Mouse (Mus musculus): ENCODE measurements around the gene Cnih1. TPM values are rescaled to one million over a fixed set of nuclear protein-coding genes. Genes with fewer than 3 reads are reported as not detected.
"Not testable (repeated sequence)": the region's sequence is repeated elsewhere in the genome, so short reads cannot be mapped to it uniquely, and the experiment has no call there.

The Cnih1 gene
- total RNA-seq, 2 experiments from 2014 or later: 9.3 to 32.5 TPM

DNA sequence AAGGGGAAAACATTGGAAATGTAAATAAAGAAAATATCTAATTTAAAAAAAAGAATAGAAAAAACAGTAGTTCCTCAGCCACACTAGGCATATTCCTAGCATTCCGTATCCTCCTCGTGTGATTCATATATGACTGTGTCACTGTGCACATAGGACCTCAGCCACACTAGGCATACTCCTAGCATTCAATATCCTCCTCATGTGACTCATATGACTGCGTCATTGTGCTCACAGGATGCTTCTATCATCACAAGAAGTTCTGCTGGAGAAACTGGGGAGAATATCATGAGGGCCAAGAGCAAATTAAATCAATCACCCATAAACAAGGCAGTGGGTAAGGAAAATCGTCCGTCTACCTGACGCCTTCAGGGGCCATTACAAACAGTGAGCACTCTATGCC is 2.5 kb upstream of the Cnih1 start:
- ATAC-seq (replicated peaks; ENCODE audit: low FRiP score, poor library complexity, severe bottlenecking): no peak

DNA sequence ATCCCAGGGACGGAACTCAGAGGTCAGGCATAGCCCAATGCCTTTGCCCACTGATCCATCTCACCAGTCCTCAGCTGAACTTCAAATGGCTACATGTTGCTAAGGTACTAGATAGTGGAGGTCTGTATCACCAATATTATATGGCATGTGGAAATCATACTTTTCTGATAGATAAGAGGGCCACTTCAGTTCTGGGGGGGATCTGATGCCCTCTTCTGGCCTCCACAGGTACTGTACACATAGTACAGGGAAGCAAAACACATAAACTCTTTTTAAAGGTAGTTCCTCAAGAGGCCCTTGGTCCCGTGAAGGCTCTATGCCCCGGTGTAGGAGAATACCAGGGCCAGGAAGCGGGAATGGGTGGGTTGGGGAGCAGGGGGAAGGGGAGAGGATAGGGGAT is 2.1 kb upstream of the Cnih1 start:
- peak; percentile 63 for ATAC-seq (replicated peaks; ENCODE audit: low FRiP score, poor library complexity, severe bottlenecking)

DNA sequence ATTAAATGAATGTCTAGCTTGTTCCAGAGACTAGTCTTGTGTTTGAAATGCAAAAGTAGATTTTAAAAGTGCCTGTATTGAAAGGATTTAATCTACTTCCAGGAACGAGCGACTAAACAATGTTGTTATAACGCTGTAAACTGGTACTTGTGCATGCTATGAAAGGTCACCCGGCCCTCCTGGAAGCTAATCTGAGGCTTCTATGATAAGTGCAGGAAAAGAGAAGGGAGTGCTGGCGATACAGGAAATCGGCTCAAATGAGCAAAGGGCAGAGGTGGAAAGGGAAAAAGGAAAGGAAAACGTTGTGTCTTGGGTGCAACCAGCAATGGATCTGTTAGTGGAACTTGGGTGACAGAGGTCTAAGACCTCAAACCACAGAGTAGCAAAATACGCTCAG is 292 bp upstream of the Cnih1 start:
- ATAC-seq (replicated peaks; ENCODE audit: low FRiP score, poor library complexity, severe bottlenecking): peak; percentile 40; the same call in 1 of the 2 replicates

- ATAC-seq (replicated peaks; ENCODE audit: low FRiP score, poor library complexity, severe bottlenecking): no peak
Observed at GRCm38 (mm10) chr14:46787454-46787786, 791 bp downstream of the Cnih1 start.

DNA sequence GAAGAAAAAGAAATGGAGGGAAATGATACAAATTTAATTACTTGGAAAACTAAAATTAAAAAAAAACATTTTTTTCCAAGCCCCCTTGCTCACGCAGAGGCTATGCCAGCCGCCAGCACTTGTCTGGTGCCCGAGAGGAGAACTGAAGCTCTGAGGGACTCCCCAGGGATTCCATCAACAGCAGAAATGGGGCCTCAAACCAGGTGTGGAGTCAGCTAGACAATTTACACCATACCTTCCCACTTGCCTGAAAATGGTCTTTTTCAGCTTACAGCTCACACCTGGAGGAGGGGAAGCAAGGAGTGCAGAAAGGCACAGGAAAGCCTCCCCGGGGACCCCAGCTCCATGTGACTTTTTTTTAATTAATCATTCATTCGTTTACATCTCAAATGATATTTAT is 3.0 kb downstream of the Cnih1 start:
- no peak for ATAC-seq (replicated peaks; ENCODE audit: low FRiP score, poor library complexity, severe bottlenecking)

DNA sequence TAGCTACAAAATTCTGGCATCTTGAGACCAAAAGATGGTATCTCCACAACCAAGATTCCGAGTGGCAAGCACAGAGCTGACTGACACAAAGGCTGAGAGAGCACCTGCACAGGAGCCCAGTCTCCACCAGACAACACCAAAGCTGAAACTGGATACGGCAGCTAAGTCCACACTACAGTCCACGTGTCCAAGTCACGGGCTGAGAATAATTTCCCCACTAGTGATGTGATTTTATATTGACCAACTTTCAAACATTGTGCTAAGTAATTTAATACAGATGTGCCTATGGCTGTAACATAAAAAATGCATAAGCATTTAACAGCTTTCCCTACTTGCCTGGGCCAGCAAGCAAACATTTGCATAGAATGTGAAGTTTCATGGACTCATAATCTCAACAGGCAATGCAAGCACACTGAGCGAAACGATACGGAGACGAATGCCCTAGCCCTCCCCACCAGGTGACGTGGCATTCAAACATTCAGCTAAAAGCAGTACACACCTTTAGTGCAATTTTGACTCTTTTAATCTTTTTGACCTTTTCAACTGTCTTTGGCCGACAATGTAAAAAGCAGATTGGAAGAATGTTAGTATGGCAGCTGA is 4.8 kb downstream of the Cnih1 start:
- ATAC-seq (replicated peaks; ENCODE audit: low FRiP score, poor library complexity, severe bottlenecking): no peak

GRCm38 (mm10) chr14:46782187-46782828 is 5.9 kb downstream of the Cnih1 start:
- ATAC-seq (replicated peaks; ENCODE audit: low FRiP score, poor library complexity, severe bottlenecking): no peak

- no peak for ATAC-seq (replicated peaks; ENCODE audit: low FRiP score, poor library complexity, severe bottlenecking)
Observed at GRCm38 (mm10) chr14:46781086-46781485, 7.1 kb downstream of the Cnih1 start.

- no peak for ATAC-seq (replicated peaks; ENCODE audit: low FRiP score, poor library complexity, severe bottlenecking)
Observed at GRCm38 (mm10) chr14:46779217-46779616, 9.0 kb downstream of the Cnih1 start.

DNA sequence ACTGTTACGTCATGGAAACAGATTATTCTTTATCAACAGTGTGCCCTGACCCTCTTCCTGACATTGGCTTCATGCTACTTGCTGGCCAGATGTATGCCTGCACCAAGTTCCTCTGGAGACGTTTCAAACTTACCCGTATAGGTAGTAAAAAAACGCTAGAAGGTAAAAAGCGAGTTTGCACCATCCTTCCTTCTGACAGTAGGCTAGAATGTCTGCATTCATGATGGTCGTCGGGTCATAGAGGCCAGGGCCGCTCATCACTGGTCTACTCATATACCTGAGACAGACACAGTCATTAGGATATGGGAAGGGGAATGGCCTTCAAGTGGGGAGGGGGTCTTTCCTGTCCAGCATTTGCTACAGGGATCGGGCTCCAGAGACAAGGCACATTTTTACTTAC is 9.5 kb downstream of the Cnih1 start:
- ATAC-seq (replicated peaks; ENCODE audit: low FRiP score, poor library complexity, severe bottlenecking): no peak

DNA sequence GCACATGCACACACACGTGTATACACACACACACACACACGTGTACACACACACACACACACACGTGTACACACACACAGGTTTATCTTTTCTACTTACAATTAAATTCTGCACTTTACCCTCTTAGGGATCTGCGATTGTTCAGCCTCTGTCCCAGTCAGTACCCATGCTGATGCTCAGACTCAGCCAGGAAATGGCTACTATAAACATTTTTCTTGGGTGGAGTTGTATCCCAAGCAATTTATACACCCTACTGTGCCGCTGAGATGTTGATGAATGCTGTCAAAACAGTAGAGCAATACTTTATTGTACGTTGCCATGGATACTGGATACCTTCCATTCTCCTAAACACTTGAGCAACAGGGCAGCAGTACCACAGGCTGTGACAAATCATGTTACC is 18.2 kb downstream of the Cnih1 start:
- no peak for ATAC-seq (replicated peaks; ENCODE audit: low FRiP score, poor library complexity, severe bottlenecking)

DNA sequence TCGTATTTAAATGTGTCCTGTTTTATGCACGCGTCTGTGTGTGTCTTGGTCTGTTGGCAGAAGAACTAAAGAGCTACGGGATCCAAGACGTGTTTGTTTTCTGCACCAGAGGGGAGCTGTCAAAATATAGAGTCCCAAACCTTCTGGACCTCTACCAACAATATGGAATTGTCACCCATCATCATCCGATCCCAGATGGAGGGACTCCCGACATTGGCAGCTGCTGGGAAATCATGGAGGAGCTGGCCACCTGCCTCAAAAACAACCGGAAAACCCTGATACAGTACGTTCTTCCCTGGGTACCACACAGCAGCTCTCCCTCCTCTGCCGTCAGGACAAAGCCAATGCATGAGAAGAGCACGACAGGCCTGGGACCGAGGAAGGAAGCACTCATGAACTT is 21.1 kb downstream of the Cnih1 start:
- no peak for ATAC-seq (replicated peaks; ENCODE audit: low FRiP score, poor library complexity, severe bottlenecking)

DNA sequence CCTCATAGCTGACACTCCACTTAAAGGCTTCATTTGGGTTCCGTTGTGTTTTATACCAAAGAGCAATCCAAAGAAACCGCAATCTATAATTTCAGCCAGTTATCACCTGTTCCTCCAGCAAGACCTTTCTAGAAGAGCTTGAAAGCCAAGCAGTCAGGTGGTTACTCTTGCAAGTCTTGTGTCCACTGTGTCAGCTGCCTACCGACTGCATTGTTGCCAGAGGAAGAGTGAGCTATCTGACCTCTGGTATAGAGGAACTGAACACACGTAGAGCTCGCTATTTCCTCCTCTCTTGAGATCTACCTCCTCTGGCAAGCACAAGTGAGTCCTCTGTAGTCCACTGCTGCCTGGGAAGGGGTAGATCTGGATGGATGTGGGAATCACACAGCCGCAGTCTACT is 27.0 kb downstream of the Cnih1 start:
- ATAC-seq (replicated peaks; ENCODE audit: low FRiP score, poor library complexity, severe bottlenecking): peak; percentile 16; the same call in 1 of the 2 replicates

DNA sequence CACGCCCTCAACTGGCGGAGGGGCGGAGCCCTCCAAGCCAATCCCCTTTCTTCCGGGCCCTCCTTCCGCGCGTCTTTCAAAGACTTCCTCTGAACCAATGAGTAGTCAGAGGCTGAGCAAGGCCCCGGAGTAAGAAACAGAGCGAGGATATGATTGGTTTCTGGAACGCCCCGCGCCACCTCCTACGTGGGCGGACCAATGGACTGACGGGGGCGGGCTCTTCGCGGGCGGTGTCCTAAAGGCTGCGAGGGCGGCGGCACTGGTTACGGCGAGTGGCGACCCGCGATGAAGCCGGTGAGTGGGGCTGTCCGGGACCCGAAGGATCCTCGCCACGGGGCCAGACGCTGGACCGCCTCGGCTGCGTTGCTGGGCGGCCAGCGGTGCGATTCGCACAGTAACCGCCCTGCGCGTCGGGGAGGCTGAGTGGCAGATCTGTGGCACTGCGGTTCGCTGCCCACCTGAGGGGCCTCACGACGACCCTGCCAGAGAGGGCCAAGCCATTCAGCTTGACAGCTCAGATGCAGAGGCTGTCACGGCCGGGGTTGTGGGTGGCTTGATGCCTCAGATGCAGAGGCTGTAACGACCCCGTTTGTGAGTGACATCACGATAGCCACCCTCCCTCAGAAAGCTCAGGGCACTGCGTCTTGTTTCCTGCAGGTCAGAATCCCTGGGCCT is 27.7 kb downstream of the Cnih1 start, which contains the start of gene Cdkn3:
TSS of gene Cdkn3 (plus strand) at position 187 of the 675 bp plus-strand sequence.
- peak; percentile 98 for ATAC-seq (replicated peaks; ENCODE audit: low FRiP score, poor library complexity, severe bottlenecking)

GRCm38 (mm10) chr14:46759970-46760354 is 28.2 kb downstream of the Cnih1 start:
- no peak; the same call in 1 of the 2 replicates for ATAC-seq (replicated peaks; ENCODE audit: low FRiP score, poor library complexity, severe bottlenecking)

- ATAC-seq (replicated peaks; ENCODE audit: low FRiP score, poor library complexity, severe bottlenecking): no peak
Observed at GRCm38 (mm10) chr14:46757736-46758135, 30.5 kb downstream of the Cnih1 start.

DNA sequence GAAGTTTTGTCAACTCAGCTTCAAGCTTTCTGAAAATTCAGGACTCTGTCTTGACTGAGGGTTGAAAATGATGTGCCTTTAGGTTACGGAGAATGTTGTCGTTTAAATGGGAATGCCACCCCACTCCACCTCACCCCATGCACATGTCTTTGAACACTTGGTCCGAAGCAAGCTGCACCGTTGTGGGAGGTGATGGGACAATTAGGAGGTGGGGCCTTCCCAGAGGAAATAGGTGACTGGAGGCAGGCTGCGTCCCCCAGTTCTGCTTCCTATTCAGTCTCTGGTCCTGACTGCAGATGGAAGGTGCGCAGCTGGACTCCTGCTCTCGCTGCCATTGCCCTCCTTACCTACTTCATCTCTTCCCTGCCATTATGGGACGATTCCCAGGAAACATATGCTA is 32.4 kb downstream of the Cnih1 start:
- no peak for ATAC-seq (replicated peaks; ENCODE audit: low FRiP score, poor library complexity, severe bottlenecking)

DNA sequence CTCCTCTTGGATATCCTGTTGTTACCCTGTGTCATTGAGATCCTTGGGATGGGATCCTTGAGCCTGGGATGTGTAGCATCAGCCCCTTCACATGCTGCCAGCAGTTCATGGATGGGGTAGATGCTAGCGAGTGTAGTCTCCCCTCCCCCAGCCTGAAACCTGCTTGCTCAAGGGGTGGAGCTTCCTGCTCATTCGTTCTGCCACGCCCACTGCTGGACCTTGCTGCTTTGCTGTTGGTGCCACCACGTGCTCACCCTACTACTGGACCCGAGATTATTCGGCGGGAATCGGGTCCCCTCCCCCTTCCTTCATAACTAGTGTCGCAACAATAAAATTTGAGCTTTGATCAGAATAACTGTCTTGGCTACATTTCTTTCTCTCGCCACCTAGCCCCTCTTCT is 33.8 kb downstream of the Cnih1 start:
- not testable (repeated sequence) for ATAC-seq (replicated peaks; ENCODE audit: low FRiP score, poor library complexity, severe bottlenecking)

- ATAC-seq (replicated peaks; ENCODE audit: low FRiP score, poor library complexity, severe bottlenecking): no peak
Observed at GRCm38 (mm10) chr14:46745413-46745812, 42.8 kb downstream of the Cnih1 start.

- ATAC-seq (replicated peaks; ENCODE audit: low FRiP score, poor library complexity, severe bottlenecking): no peak
Observed at GRCm38 (mm10) chr14:46742674-46743073, 45.5 kb downstream of the Cnih1 start.

- not testable (repeated sequence) for ATAC-seq (replicated peaks; ENCODE audit: low FRiP score, poor library complexity, severe bottlenecking)
Observed at GRCm38 (mm10) chr14:46737346-46737745, 50.9 kb downstream of the Cnih1 start.

All from erythroblast, adult 5-6 weeks (primary cell).